Mouse (Mus musculus) T-helper 2 cell (primary cell): ENCODE measurements around the gene Olfr1386.
"Not testable (repeated sequence)": the region's sequence is repeated elsewhere in the genome, so short reads cannot be mapped to it uniquely, and the experiment has no call there.

Experiments
- in situ Hi-C: fragments of 300-600 bp; cut with MboI, MseI; formaldehyde crosslinking; loops from one replicate; pipeline ENCODE4 v1.15.1; 2025; ENCODE audit warnings: high pct_unique_total_duplicates

The Olfr1386 gene

GRCm38 (mm10) chr11:49464746-49465145 is at the start of gene Olfr1386:
TSS of gene Olfr1386 (plus strand) at chr11:49465046.
- in situ Hi-C loops, result not testable (repeated sequence)

GRCm38 (mm10) chr11:49422767-49423166 is 42.1 kb upstream of the Olfr1386 start, which contains the start of gene Olfr1389:
TSS of gene Olfr1389 (plus strand) at chr11:49423067.
- in situ Hi-C loops, result no loop called here

DNA sequence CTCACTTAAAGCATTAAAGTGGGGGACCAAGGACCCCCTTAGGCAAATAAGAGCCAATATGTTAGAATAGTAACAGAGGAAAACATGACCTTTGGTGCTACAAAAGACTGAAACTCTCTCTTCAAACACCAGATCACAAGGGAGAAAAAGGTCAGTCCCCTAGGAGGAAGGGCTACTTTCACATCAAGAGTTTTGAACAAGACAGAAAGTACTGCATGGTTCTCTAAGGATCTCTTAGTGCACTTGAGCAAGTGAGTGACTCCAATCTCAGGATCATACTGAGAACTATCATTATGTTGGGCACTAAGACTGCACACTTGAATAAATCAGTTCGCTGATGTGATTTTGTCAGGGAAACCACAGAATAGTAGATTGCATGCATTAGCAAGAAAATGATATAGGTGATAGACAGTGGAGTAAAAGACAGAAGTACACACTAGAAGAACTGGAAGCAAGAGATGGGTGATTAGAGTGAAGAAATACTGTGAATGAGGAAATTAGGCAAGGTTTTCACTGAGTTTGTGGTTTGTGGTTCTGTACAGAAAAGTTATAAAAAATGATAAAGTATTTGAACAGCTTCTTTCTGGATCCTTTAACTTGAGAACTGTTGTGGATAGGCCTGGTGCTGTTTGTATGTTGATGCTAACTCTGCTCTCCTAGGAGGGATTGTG is 39.5 kb upstream of the Olfr1386 start:
- in situ Hi-C loops, result no loop called here

DNA sequence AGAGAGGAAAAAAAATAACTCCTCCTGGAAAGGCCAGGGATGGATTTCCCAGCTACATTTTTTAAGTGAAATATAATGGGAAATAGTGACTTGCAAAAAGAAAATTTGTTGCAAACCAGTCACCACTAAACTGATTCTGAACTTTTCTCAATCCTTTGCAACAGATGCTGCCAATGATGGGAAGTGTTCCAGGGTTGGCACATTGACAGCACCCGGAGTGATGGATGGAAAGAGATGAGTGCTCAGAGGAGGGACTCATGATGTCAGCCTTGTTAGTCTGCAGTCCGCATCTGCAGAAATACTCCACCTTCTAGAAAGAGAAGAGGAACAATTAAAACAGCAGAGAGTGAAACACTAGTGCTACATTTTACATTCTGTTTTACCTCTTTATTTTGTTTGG is 35.2 kb upstream of the Olfr1386 start:
- in situ Hi-C loops, result no loop called here

DNA sequence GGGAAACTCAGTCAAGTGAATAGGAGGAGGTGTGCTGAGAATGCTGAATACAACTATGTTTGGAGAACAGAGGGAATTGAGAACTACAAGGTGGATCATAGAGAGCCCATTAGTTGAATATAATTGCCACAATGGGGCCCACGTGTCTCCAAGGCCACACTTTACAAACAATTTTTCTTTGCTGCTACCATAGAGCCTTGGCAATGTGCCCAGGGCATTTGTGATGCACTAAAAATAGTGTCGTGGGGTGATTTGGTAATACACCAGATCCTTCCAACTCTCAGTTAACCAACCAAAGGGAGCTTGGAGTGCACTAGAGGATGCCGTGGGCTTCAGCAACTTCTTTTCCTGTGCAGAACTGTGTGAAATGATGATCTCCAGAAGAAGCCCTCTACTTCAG is 28.4 kb upstream of the Olfr1386 start, which contains the start of gene Olfr1388:
TSS of gene Olfr1388 (plus strand) at position 214 of the 400 bp plus-strand sequence.
- in situ Hi-C loops, result no loop called here

GRCm38 (mm10) chr11:49455043-49455442 is 9.8 kb upstream of the Olfr1386 start, which contains the start of gene Olfr1387:
TSS of gene Olfr1387 (plus strand) at chr11:49455343.
- in situ Hi-C loops, result no loop called here

DNA sequence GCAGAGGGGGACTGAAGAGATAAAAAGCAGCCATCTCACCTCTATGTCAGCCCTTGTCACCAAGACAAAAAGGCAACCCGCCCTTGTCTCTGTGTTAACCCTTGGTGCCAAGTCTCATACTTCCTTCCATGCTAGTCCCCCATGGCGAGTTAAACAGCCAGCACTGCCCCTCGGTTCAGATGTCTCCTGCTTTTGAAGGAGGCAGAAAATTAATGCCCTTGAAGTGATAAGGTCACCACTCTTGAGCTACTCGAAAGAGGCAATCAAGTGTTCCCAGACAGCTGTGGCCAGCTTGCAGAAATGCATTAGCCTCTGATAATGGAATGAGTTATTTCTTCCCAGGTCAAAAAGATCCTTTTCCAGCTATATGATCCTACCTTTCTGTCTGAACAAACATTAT is 21.1 kb downstream of the Olfr1386 start:
- in situ Hi-C loops, result no loop called here

DNA sequence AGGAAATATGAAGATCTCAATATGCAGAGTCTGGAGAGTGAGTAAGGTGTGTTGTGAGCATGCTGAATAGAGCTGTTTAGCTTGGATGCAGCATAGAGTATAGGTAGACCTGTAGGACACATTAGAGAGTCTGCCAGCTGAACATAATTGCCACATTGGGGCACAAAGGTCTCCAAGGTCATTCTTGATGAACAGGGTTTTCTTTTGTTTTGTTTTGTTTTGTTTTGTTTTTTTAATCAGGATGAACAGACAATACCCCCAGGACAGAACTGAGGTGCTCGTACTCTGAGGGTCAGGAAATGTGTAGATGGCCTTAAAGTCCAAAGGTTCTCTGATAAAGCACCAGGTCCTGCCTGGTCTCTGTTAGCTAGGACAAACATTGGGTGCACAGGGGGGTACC is 23.9 kb downstream of the Olfr1386 start, which contains the start of gene Olfr1385:
TSS of gene Olfr1385 (plus strand) at position 301 of the 400 bp plus-strand sequence.
- in situ Hi-C loops, result not testable (repeated sequence)

DNA sequence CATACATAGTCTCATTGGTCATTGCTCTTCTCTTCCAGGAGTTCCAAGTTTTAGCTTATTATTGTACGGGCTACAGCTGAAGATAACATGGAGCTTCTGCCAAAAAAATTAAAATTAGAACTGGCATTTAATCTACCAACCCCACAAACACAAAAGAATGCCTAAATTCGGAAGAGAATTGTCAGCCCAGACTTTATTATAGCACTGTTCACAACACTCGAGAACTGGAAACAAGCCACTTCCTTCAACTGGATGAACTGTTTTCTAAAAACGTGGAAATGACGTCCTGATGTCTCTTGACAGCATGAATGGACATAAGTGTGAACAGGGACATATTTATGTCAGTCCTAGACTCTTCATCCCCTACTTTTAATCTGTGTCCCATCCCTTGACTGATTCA is 53.2 kb downstream of the Olfr1386 start:
- in situ Hi-C loops, result no loop called here

- in situ Hi-C loops, result no loop called here
Observed at GRCm38 (mm10) chr11:49519348-49519747, 54.5 kb downstream of the Olfr1386 start, which contains the start of gene Olfr1383. TSS of gene Olfr1383 (plus strand) at chr11:49519648.
